Mouse (Mus musculus): Measurements from ENCODE around the gene Ifngr2. TPM values are rescaled to one million over a fixed set of nuclear protein-coding genes. Genes with fewer than 3 reads are reported as not detected.

Ifngr2 gene
- polyA plus RNA-seq, 2 experiments = 23.0 to 45.4 TPM

- H3K4me3 ChIP-seq (replicated peaks; ENCODE audit: low read length) = no peak overlapping the region
- TF ChIP-seq POLR2A (IDR thresholded peaks at IDR 0.05; ENCODE audit: borderline replicate concordance, extremely low read depth, insufficient read depth, insufficient read length) = no peak
- H3K9me3 ChIP-seq (ENCODE audit: control insufficient read depth, low read length) = no peaks in the 10 kb centered on the region
- no peaks in the 10 kb centered on the region for H3K36me3 ChIP-seq (ENCODE audit: control insufficient read depth, insufficient read depth, low read length)
- no peaks in the 10 kb centered on the region for H3K4me1 ChIP-seq (ENCODE audit: control insufficient read depth, insufficient read depth, low read length)
- DNase-seq (ENCODE audit: low spot score) (no peak), ATAC-seq (ENCODE audit: low FRiP score, low read depth) (no peak)
- no peak overlapping the region for H3K4me2 ChIP-seq (replicated peaks; ENCODE audit: low read depth, low read length, severe bottlenecking)
- 64% methylated on average over 11 of the region's 11 CpGs for WGBS
- H3K9ac ChIP-seq (ENCODE audit: low read depth, low read length, severe bottlenecking) = no peak overlapping the region
- no peak overlapping the region for H3K27ac ChIP-seq (replicated peaks; ENCODE audit: low read depth, low read length)
- no peaks in the 10 kb centered on the region for H3K27me3 ChIP-seq (ENCODE audit: control insufficient read depth, insufficient read depth, low read length)
These were observed 64.4 kb downstream of the Ifngr2 start for GRCm38 (mm10) chr16:91611248-91611647.

- H3K9me3 ChIP-seq (ENCODE audit: control insufficient read depth, low read length) = no peaks in the 10 kb centered on the region
- H3K27ac ChIP-seq (replicated peaks; ENCODE audit: low read depth, low read length) = no peak overlapping the region
- DNase-seq (ENCODE audit: low spot score) (no peak), ATAC-seq (ENCODE audit: low FRiP score, low read depth) (no peak)
- no peak overlapping the region for H3K4me3 ChIP-seq (replicated peaks; ENCODE audit: low read length)
- H3K4me1 ChIP-seq (ENCODE audit: control insufficient read depth, insufficient read depth, low read length) = no peaks in the 10 kb centered on the region
- TF ChIP-seq POLR2A (IDR thresholded peaks at IDR 0.05; ENCODE audit: borderline replicate concordance, extremely low read depth, insufficient read depth, insufficient read length) = no peak
- WGBS = 70% methylated on average over 5 of the region's 5 CpGs
- no peak overlapping the region for H3K4me2 ChIP-seq (replicated peaks; ENCODE audit: low read depth, low read length, severe bottlenecking)
- H3K36me3 ChIP-seq (ENCODE audit: control insufficient read depth, insufficient read depth, low read length) = no peaks in the 10 kb centered on the region
- H3K27me3 ChIP-seq (ENCODE audit: control insufficient read depth, insufficient read depth, low read length) = no peaks in the 10 kb centered on the region
- no peak overlapping the region for H3K9ac ChIP-seq (ENCODE audit: low read depth, low read length, severe bottlenecking)
These were observed 65.7 kb downstream of the Ifngr2 start for GRCm38 (mm10) chr16:91612525-91612924.

DNA sequence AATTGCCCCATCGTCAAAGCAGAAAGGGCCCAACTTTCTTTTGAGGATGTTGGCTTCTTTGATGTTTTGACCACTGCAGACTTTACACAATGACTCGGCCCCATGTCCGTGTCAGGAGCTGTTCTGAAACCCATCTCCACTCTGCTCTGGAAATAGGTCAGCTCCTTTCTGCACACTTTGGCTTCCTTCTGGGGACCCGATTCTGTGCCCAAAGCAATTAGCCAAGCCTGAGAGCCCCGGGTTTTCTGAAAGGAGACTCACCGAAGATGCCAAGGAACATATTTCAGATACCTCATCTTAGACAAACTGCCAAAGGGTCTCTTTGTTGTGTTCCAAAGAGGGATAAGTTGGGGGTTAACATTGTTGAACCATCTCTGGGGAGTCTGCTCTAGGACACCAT, 67.7 kb downstream of the Ifngr2 start:
- ATAC-seq (ENCODE audit: low FRiP score, low read depth) = no peak
- H3K4me2 ChIP-seq (replicated peaks; ENCODE audit: low read depth, low read length, severe bottlenecking) = no peak overlapping the region
- no peaks in the 10 kb centered on the region for H3K36me3 ChIP-seq (ENCODE audit: control insufficient read depth, insufficient read depth, low read length)
- 82% methylated on average over 6 of the region's 6 CpGs for WGBS
- no peak overlapping the region for H3K27ac ChIP-seq (replicated peaks; ENCODE audit: low read depth, low read length)
- no peaks in the 10 kb centered on the region for H3K4me1 ChIP-seq (ENCODE audit: control insufficient read depth, insufficient read depth, low read length)
- H3K4me3 ChIP-seq (replicated peaks; ENCODE audit: low read length) = no peak overlapping the region
- no peaks in the 10 kb centered on the region for H3K27me3 ChIP-seq (ENCODE audit: control insufficient read depth, insufficient read depth, low read length)
- H3K9ac ChIP-seq (ENCODE audit: low read depth, low read length, severe bottlenecking) = no peak overlapping the region
- H3K9me3 ChIP-seq (ENCODE audit: control insufficient read depth, low read length) = no peaks in the 10 kb centered on the region
- TF ChIP-seq POLR2A (IDR thresholded peaks at IDR 0.05; ENCODE audit: borderline replicate concordance, extremely low read depth, insufficient read depth, insufficient read length) = no peak
- no peak for DNase-seq (ENCODE audit: low spot score)

Small RNA genes lying within 50 kb of the gene (microRNA-seq; reads per million reads assigned to microRNA genes)
- gene Mir6367 = not detected

Other genes starting within 250 kb of the Ifngr2 start
- gene Ifnar2, start 174.3 kb upstream of the Ifngr2 start, polyA plus RNA-seq (2012; rRNA removed) = 36.2 and 38.7 TPM in 2 replicates
- gene Ifnar2, start 174.3 kb upstream of the Ifngr2 start, polyA plus RNA-seq (2014; fragmentation: Nextera tagmentation; extraction: Ambion mirVana) = 59.7 and 64.8 TPM in 2 replicates
- not detected in 2 replicates for gene Gm21970, start 155.4 kb upstream of the Ifngr2 start, polyA plus RNA-seq (2012; rRNA removed)
- not detected in 2 replicates for gene Gm21970, start 155.4 kb upstream of the Ifngr2 start, polyA plus RNA-seq (2014; fragmentation: Nextera tagmentation; extraction: Ambion mirVana)
- gene Il10rb, start 140.9 kb upstream of the Ifngr2 start, polyA plus RNA-seq (2012; rRNA removed) = 15.6 and 16.5 TPM in 2 replicates
- 23.5 and 24.3 TPM in 2 replicates for gene Il10rb, start 140.9 kb upstream of the Ifngr2 start, polyA plus RNA-seq (2014; fragmentation: Nextera tagmentation; extraction: Ambion mirVana)
- gene Ifnar1, start 61.8 kb upstream of the Ifngr2 start, polyA plus RNA-seq (2012; rRNA removed) = 45.3 and 45.7 TPM in 2 replicates
- 53.7 and 64.0 TPM in 2 replicates for gene Ifnar1, start 61.8 kb upstream of the Ifngr2 start, polyA plus RNA-seq (2014; fragmentation: Nextera tagmentation; extraction: Ambion mirVana)
- 25.4 and 26.7 TPM in 2 replicates for gene Tmem50b, start 50.7 kb downstream of the Ifngr2 start, polyA plus RNA-seq (2012; rRNA removed)
- gene Tmem50b, start 50.7 kb downstream of the Ifngr2 start, polyA plus RNA-seq (2014; fragmentation: Nextera tagmentation; extraction: Ambion mirVana) = 40.6 and 46.7 TPM in 2 replicates
- gene Dnajc28, start 72.0 kb downstream of the Ifngr2 start, polyA plus RNA-seq (2012; rRNA removed) = 1.1 and 1.7 TPM in 2 replicates
- 2.9 and 3.2 TPM in 2 replicates for gene Dnajc28, start 72.0 kb downstream of the Ifngr2 start, polyA plus RNA-seq (2014; fragmentation: Nextera tagmentation; extraction: Ambion mirVana)
- gene Gart, start 99.9 kb downstream of the Ifngr2 start, polyA plus RNA-seq (2012; rRNA removed) = 55.5 and 64.5 TPM in 2 replicates
- 89.6 and 98.9 TPM in 2 replicates for gene Gart, start 99.9 kb downstream of the Ifngr2 start, polyA plus RNA-seq (2014; fragmentation: Nextera tagmentation; extraction: Ambion mirVana)
- gene Son, start 100.4 kb downstream of the Ifngr2 start, polyA plus RNA-seq (2012; rRNA removed) = 342 and 354 TPM in 2 replicates
- 180 and 185 TPM in 2 replicates for gene Son, start 100.4 kb downstream of the Ifngr2 start, polyA plus RNA-seq (2014; fragmentation: Nextera tagmentation; extraction: Ambion mirVana)
- 28.4 and 33.2 TPM in 2 replicates for gene Donson, start 141.7 kb downstream of the Ifngr2 start, polyA plus RNA-seq (2012; rRNA removed)
- 19.8 and 22.8 TPM in 2 replicates for gene Donson, start 141.7 kb downstream of the Ifngr2 start, polyA plus RNA-seq (2014; fragmentation: Nextera tagmentation; extraction: Ambion mirVana)
- 54.3 and 58.4 TPM in 2 replicates for gene Cryzl1, start 181.9 kb downstream of the Ifngr2 start, polyA plus RNA-seq (2012; rRNA removed)
- gene Cryzl1, start 181.9 kb downstream of the Ifngr2 start, polyA plus RNA-seq (2014; fragmentation: Nextera tagmentation; extraction: Ambion mirVana) = 69.1 and 69.9 TPM in 2 replicates
- gene Itsn1, start 182.2 kb downstream of the Ifngr2 start, polyA plus RNA-seq (2012; rRNA removed) = 46.6 and 48.6 TPM in 2 replicates
- gene Itsn1, start 182.2 kb downstream of the Ifngr2 start, polyA plus RNA-seq (2014; fragmentation: Nextera tagmentation; extraction: Ambion mirVana) = 24.8 and 30.2 TPM in 2 replicates

Data from limb, embryonic 14.5 days (tissue).